Mouse (Mus musculus) T-helper 17 cell (primary cell): ENCODE results near the gene Gm20388.

Experiments used
- in situ Hi-C, 2 experiments: fragments of 300-600 bp; cut with MboI, MseI; formaldehyde crosslinking; loops; 1 replicate in 1 of 2; 2 replicates in 1 of 2; pipeline ENCODE4 v1.15.1; 2025; ENCODE audit warnings: high pct_unique_total_duplicates in 2 of 2

Gene Gm20388

DNA sequence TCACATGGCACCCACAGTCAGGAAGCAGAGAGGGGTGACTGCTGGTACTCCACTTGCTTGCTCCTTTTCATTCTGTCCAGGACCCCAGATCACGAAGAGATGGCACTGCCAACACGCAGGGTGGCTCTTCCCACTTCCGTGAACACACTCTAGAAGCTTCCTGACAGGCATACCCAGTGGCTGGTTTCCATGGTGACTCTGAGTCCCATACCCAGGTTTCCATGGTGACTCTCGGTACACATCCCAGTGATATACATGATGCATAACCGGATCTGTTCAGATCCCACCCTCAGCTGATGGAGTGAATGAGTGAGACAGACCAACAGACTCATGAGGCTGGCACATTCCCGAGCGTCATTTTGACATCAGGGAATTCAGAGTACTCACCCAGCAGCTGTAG is 1148.5 kb downstream of the Gm20388 start:
- in situ Hi-C loops: no loop called here

DNA sequence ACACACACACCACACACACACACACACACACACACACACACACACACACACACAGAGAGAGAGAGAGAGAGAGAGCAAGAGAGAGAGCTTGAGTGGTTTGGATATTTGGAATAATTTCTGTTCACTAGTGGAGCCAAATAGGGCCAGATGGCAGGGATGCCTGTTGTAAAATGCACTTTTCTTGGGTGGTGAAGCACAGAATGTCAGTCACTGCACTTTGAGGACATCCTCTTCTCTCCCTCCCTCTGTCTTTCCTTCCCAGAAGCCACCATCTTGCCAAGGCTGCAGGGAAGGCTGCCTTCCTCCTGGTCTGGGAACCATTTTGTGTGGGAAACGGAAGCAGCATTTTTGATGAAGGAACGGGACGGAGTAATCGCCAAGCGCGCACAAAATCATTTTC is 1151.9 kb downstream of the Gm20388 start:
- in situ Hi-C loops: no loop called here

DNA sequence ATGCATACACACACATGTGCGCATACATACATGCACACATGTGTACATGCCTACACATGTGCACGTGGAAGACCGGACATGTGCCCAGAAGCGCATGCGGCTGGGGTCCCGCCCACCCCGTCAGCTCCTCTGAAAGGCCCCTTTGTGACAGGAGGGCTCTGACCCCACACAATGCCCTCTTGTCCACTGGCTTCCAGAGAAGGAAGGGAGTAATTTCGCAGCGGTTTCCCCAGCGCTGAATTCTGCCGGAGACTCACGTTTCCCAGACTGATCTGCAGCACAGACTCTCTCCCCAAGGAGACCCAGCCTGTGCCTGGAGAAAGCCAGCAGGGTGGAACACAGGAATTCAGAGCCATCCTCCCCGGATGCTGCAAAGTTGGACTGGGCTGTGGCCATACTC is 1153.0 kb downstream of the Gm20388 start:
- in situ Hi-C loops: no loop called here

DNA sequence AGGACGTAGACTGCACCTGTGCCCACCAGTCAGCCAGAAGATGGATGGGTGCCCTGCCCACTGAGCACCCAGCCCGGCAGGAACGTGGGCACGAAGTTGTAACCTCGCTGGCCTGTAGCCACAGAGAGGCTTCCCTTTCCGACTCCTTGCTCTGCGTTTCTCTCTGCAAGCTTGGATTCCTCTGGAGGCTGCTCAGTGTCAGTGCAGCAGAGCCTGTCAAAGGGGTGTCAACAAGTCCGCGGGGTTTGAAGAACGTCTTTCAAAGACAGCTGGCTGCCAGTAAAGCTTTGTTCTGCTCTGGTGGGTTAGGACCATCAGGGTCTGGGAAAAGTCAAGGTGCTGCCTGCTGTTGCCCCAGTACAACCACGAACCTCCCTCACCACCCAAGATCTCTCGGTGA is 1160.8 kb downstream of the Gm20388 start:
- in situ Hi-C loops: no loop called here

DNA sequence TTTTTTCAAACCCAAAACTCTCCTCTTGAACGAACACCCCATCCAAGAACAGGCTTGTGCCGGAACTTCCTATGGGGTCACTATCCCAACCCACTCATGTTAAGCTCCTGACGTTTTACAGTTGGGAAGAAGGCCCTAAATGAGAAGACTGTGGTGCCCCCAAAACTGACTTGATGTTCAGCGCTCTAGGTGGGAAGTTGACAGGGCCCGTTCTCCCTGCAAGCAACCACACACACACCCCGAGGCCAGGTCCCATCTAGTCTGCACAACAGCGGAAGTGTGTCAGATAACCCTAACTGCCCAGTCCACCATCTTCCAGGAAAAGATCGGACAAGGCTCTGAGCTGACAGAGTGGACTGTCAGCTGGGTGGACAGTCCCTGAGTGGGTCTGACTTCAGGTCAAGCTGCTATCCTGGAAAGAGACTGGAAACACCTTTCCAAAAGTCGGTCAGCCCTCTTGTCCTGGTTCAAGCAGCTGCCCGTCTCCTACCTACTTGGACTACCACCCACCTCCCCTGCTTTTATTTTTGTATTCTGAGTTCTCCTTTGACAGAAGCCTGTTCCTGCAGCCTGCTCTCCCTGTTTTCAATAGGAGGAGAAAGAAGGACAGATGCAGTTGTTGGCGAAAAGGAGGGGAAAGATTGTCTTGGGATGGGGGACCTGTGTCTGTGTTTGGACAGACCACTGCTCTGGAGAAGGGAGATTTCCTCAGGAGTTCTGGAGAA is 1161.9 kb downstream of the Gm20388 start:
- in situ Hi-C loops: no loop called here

DNA sequence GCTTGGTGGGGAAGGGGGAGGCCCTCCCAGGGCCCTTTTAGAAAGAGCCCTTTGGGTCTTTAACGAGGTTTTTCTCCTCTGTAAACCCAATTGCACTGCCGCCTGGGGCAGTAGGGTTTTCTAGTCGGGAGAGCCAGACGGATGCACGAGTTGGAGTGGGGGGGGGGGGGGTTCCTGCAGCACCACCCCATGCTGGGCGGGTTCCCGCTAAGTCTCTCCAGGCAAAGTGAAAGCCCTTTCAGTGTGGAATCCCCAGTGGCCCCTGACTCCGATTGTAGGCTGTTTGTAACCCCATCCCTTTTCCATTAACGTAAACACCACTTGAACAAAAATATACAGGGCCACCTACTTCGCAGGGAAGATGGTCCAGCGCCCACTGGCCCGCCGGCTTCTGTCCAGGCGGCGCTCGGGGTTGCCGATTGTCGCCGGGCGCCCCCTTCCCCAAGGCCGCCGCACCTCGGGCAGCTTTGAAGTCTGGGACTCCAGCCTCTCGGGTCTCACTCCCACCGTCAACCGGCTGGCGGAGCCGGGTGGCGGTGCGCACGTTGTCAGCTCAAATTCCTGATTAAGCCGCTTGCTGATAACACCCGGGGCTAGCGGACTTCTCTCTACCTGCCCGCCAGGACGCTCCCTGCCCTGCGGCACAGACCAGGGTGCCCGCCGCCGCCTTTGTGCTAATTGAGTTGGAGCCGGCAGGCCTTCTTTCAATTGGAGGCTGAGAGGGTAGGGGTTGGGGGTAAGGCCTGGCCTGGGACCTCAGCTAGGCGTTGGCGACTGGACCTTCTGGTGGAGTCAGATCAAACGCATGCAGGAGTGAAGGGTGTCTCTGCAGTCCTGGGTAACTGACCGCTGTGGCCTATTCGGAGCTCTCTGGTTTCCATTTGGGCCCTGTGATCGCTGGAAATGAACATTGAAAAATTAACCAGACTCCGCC is 1162.8 kb downstream of the Gm20388 start:
- in situ Hi-C loops: no loop called here

DNA sequence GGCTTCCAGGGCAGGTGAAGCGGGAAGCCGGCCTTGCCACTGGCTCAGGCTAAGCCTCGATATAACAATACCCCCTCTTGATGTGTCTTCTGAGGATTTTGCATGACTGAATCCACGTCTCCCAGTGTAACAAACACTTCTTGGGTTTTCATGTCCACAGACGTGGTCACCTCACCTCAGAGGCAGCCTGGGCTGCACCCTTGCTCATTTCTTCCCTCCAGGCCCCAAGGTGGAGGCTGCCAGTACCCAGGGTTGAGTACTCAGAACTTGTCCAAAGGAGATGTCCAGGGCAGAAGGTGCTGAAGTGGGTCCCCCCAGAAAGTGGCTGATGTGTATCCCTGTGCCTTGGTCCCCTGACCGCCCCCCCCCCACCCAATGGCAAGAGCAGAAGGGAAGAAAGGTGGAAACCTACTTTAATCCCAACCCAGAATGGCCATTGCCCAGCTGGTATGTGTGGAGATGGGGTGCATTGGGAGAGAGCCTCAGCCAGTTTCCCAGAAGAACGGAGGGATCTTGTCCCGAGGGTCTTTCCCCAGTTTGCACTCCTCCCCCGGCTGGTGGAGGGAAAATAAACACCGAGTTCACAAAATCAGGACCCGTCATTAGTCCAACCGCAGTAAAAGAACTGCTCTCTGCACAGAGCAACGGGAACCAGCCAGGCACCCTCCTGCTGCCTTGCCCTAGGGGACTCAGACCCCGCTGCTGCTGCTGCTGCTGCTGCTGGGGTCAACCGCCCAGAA is 1163.6 kb downstream of the Gm20388 start:
- in situ Hi-C loops: no loop called here

DNA sequence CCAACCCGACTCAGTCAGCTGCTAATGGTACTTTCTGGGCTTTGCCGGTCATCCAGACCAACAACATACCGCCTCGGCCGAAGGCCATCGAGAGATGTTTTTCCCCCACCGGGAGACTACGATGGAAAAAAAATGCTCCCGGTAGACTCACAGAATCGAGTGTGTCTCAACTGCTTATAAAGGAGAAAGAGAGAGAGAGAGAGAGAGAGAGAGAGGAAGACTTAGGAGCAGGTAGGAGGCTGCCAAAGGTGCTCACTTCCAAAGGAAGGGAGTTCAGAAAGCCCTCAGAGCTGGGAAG is 1164.2 kb downstream of the Gm20388 start:
- in situ Hi-C loops: loop anchor here (5.0 to 25.0 kb wide), 2 partner anchors 247 to 437 kb away; partner anchors contain the start of gene 1190005I06Rik (in 1 of the 2)

DNA sequence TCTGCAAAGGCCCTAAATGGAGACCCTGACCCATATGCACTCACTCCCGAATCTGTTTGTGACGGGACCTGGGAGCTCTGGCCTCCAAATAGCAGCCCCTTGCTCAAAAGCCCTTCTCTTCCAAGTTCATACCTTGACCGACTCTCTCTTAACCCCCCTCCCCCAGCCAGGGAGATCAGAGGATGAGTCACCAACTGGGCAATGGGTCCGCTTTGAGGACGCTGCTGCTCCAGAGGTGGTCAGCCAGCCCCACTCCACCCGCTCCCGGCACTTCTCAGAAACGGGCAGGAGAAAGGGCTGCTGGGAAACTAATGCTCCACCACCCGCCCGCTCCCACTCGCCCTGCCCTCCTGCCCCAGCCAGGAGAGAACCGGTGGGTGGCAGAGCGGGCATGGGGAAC is 1165.3 kb downstream of the Gm20388 start:
- in situ Hi-C loops: loop anchor here (5.0 to 25.0 kb wide), 2 partner anchors 249 to 439 kb away; partner anchors contain the start of gene 1190005I06Rik (in 1 of the 2)

DNA sequence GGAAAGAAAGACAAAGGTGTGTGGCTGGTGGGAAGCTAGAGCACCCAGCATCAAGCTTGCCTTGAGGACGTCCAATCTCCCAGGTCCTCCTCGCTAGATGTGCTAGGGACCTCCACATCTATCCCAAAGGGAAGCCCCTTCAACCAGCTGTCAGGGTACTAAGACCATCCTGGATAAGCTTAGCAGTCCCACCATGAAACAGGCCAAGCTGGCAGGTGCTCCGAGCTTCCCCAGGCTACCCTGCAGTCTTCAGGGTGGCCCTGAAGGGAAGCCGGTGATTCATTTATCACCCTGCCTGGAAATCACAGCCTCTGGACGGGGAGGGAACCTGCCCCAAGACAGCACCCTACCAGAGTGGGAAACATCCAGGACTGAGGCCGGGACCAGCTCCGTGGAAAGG is 1165.9 kb downstream of the Gm20388 start:
- in situ Hi-C loops: loop anchor here (5.0 to 25.0 kb wide), 2 partner anchors 249 to 439 kb away; partner anchors contain the start of gene 1190005I06Rik (in 1 of the 2)

DNA sequence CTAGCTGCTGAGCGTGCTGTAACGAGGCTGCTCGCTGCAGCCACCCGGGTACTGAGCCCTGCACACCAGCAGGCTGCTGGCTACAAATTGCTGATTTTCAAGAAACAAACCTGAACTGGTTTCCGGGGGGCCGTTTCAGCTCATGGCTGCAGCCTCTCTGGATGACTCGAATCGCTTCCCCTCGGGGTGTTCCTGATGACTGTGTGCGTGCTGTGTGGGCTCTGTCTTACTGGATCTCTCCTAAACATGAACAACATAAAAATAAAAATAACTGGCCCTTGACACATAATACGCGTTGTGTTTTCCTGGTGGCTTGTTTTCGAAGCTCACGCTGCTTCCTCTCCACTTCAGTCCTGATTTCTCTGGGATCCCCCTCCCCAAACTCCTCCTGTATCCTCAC is 1168.1 kb downstream of the Gm20388 start:
- in situ Hi-C loops: loop anchor here (5.0 to 25.0 kb wide), 2 partner anchors 251 to 441 kb away; partner anchors contain the start of gene 1190005I06Rik (in 1 of the 2)

DNA sequence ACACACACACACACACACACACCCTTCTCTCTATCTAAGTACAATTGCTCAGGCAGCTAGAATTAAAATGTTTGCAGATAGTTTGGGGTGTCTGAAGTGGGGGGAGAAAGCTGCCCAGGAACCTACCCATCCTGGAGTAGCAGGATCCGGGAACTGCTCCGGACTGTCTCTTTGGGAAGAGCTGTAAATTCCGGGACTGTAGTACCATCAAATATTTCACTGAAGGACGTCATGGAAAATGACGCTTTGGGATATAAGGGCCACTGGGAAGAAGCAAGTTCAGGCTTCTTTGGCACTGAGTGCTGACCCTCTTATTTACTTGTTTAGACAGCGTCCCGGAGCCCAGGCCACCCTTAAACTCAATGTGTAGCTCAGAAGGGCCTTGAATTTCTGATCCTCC is 1168.6 kb downstream of the Gm20388 start:
- in situ Hi-C loops: loop anchor here (5.0 to 25.0 kb wide), 2 partner anchors 252 to 442 kb away; partner anchors contain the start of gene 1190005I06Rik (in 1 of the 2)

DNA sequence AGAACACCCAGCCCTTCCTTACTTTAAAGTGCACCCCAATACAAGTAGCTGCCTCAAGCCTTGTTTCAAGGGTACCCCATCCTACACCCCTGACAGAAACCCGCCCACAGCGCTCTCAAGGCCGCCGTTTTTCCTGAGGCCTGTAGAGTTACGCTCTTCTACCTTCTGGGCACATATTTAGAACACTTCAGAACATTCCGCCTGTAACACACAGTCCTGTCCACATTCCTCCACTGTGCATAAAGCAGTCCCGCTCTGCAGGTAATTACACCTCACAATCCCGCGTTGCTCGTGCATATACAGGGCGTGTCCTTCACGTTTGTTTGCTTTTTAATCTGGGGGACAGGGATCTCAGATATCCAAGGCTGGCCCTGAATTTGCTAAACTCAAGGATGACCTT is 1169.3 kb downstream of the Gm20388 start:
- in situ Hi-C loops: loop anchor here (5.0 to 25.0 kb wide), 3 partner anchors 253 to 443 kb away; partner anchors contain the start of gene 1190005I06Rik (in 1 of the 2)

DNA sequence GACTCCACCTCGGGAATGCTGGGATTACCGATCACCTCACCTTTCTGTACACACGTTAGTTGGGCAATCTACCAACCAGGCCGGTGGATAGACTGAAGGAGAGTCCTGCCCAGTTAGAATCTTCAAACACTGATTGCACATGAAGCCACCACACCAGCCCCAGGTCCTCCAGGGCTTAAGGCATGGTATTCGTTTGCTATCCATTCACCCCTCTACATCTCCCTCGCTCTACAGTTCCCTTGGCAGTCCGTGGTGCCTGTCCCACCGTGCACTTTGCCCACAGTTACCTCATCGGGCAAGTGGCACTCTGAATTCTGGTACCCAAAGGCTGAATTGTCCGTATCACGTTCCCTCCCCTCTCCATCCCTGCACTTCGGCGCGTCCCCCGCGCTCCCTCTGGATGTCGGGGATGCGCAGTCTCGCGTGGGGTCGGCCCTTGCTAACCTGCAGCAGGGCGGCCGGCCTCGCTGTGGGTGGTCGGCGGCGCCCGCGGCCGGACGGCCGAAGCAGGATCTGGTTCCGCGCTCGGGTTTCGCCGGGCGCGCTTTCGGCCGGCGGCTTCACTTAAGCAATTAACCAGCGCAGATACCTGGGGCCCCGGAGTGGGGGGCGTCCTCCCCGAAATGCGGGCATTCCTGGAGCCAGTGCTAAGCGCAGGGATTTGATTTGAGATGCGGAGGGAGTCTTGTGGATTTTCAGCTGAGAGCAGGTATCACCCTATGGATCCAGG is 1169.9 kb downstream of the Gm20388 start:
- in situ Hi-C loops: loop anchor here (10.0 to 25.0 kb wide), 2 partner anchors 426 to 443 kb away; partner anchors contain the start of gene 1190005I06Rik (in 1 of the 2)

DNA sequence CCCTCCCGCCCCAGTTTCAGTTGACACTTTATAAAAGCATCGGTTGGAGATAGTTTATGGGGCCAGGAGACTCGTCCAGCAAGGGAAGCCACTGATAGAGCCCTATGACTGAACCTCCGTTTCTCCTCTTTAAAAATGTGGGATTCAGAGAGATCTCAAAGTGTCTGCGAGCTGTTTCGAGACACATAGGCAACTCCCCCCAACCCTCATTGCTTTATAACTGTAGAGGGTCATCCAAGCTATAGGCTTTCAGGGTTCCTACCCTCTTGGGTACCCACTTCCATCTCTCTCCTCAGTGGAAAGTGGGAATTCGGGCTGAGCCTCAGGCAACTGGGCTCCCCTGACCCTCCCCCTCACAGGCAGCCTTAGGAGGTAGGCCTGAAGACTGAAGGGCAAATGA is 1170.8 kb downstream of the Gm20388 start:
- in situ Hi-C loops: loop anchor here (10.0 to 25.0 kb wide), 2 partner anchors 427 to 444 kb away; partner anchors contain the start of gene 1190005I06Rik (in 1 of the 2)

DNA sequence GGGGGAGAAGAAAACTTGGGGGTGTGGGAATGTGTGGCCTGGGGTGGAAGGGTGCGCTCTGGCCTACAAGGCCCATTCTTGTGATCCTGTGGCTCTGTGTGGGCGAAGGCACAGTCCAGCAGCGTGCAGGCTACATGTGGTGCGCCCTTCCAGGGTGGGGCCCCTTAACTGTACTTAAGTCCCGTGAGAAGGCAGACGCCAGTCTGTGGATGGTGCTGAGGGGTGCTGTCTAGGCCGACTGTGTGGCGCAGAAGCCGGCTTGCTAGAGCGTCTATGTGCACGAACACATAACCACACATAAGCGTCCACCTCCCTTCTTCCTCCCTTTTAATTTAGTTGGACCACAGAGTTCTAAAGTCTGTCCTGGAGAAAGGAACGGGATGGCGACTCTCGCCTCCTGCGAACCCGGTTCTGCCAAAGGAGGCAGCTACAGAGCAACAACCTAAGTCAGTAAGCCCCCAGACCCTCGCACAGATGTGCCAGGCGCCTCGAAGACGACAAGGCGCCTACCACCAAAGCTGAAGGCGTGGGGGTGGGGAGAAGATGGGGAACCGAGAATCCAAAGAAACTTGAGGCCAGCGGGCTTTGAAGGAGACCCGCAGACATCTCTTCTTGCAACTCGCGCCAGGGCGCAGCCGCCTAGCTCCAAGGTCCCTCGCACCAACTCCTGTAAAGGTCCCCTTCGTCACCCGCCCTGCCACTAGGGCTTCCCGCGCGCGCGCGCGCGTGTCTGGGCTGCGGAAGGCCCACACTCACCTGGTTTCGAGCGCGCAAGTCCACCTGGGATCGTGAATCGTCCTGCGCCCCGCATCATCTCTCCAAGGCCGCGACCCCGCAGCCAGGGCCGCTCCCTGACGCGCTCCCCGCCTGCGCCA is 1171.8 kb downstream of the Gm20388 start:
- in situ Hi-C loops: loop anchor here (10.0 to 25.0 kb wide), 2 partner anchors 428 to 445 kb away; partner anchors contain the start of gene 1190005I06Rik (in 1 of the 2)

DNA sequence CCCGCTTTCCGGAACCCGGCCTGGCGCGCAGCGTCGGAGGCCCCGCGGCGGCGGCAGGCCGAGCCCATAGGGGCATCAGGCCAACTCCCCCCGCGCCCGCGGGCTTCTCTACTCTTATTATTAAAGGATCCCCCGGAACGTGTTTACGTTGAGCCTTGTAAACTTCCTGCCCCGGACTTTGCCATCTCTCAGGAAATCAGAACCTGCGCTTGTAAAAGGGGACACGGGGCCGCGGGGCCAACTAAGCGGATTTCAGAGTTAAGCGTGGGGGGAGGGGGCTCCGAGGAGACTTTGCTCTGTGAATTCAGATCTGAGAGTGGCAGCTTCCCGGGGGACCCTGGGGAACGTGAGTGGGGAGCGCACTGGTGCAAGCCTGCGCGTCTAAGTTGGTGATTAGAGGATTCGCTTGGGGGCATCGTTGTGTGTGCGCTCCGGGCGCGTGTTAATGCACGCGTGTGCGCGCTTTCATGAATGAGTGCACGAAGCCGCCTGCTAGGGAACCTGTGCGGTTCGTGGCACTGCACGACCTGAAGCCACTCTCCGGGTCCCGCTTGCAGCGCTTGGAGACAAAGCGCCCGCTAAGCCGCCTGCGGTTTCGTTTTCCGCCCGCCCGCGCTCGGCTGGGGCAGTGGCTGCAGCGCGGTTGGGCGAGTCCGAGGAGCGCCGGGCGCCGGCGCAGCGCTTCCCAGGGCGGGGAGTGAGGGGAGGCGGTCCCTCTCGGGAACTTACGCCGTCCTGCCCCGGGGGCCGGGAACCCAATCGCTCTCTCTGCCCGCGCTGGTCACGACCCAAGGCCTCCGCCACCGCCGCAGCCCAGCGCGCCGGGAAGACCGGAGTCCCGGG is 1172.7 kb downstream of the Gm20388 start:
- in situ Hi-C loops: loop anchor here (10.0 to 25.0 kb wide), 2 partner anchors 429 to 446 kb away; partner anchors contain the start of gene 1190005I06Rik (in 1 of the 2)

DNA sequence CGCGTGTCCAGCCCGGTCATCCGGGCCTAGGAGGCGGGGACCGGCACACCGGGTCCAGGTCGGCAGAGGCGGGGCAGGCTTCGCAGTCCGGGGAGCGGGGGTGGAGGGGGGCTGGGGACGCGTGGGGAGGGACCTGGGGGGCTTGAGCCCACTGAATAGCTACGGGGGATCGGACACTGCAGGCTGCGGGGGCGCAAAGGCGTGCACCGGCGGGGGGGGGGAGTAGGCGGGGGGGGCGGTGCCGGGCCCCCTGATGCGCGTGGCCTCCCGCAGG is 1173.2 kb downstream of the Gm20388 start:
- in situ Hi-C loops: loop anchor here (10.0 to 25.0 kb wide), 2 partner anchors 429 to 447 kb away; partner anchors contain the start of gene 1190005I06Rik (in 1 of the 2)
